Mouse (Mus musculus) layer of hippocampus, postnatal 10 days (tissue): Measurements from ENCODE around the gene Clasp1. TPM values are rescaled to one million over a fixed set of nuclear protein-coding genes. Genes with fewer than 3 reads are reported as not detected.

ENCODE experiments used
- DNase-seq, 2 experiments: peaks; one replicate each; pipeline ENCODE4 v3.0.0; 2021; ENCODE audit warnings: low spot score in 2 of 2
- total RNA-seq, 2 experiments: library from RNA; stranded (reverse); gene quantifications; 2 replicates each; pipeline ENCODE4 v1.2.3; 2021

The Clasp1 gene
- total RNA-seq, 2 experiments from 2014 or later, result 140 to 146 TPM

GRCm38 (mm10) chr1:118448214-118448613, 59.4 kb downstream of the Clasp1 start:
- DNase-seq, result no peak

DNA sequence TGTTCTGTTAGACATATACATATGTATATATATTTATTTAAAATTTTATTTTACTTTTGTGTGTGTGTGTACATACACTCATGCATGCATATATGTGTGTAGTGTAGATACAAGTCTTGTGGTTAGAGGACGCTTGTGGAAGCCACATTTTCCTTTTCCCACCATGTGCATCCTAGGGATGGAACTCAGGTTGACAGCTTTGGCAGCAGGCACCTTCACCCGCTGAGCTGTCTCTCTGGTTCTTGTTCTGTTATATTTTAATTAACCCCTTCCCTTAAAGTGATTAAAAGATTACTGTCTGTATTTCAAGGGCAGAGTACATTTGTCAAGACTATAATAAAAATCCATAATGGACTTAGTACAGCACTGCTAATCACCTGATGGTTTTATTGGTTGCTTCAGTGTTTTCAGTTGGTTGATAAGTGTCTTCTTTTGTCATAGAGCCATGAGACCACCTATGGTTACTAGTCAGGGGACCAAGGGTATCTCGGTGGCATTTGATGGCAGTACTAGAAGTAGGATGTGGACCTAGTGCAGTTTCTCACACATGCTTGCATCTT, 62.1 kb downstream of the Clasp1 start:
- DNase-seq, result no peak

- DNase-seq, result no peak
Measured at GRCm38 (mm10) chr1:118453577-118453976, 64.7 kb downstream of the Clasp1 start.

DNA sequence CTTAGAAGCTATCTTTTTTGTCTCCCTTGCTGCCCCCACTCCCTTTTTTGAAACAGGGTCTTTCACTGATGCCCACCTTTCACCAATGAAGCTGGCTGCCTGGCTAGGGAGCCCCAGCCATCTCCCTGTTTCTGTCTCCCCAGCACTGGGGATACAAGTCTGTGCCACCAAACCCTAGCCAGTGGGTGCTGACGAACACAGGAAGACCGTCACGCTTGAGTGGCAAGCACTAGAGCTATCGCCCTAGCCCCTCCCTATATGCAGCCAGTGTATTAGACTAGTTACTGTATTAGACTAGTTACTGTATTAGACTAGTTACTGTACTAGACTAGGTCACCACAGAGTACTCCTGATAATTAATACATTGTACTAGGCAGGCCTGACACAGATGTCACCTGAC, 66.0 kb downstream of the Clasp1 start:
- DNase-seq, result no peak

DNA sequence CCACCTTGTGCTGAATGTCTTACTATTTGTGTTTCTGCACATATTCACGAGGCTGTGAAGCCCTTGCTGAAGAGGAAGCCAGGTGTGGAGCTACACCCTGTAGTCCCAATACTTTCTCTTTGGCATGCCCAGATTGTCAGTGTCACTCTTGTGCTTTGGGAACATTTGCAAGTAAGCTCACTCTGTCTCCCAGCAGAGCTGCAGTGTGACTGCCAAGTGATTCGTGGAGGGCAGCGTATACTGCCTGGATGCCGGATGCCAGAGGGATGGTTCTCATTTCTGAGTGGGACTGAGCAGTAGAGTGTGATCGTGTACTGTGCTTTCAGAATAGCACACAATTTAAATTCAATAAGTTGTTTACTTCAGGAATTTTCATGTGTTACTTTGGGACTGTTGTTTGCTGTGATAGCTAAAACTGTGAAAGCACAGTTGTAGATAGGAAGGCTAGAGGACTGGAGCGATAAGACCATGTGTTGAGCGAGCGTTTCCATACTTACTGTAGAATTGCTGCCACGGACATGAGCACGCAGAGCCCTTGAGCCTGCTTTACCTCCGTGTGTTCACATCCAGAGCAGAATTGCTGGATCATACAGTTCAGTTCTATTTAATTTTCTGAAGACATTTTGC, 68.5 kb downstream of the Clasp1 start:
- DNase-seq, result peak; percentile 42 to 49

- no peak for DNase-seq
Measured at GRCm38 (mm10) chr1:118457883-118458259, 69.0 kb downstream of the Clasp1 start.

DNA sequence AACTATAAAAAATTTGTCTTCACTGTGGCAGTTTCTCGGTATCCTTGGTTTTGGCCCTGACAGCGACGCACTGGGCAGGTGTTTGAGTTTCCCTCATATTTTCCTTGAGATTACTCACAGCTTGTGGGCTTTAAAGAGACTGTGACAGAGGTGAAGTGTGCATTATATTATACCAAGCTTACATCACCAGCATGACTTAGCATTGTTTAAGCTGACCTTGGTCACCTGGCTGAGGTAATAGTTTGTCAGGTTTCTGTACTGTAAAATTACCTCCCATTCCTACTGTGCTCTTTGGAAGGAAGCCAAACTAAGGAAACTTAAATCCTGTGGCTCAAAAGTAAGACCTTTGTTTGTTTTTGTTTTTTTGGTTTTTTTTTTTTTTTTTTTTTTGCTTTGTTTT, 69.4 kb downstream of the Clasp1 start:
- DNase-seq, result no peak

- DNase-seq, result peak; percentile 84 to 89
Measured at GRCm38 (mm10) chr1:118458963-118459920, 70.4 kb downstream of the Clasp1 start.

GRCm38 (mm10) chr1:118460716-118461115, 71.9 kb downstream of the Clasp1 start:
- DNase-seq, result no peak

GRCm38 (mm10) chr1:118466041-118466440, 77.2 kb downstream of the Clasp1 start:
- DNase-seq, result no peak

DNA sequence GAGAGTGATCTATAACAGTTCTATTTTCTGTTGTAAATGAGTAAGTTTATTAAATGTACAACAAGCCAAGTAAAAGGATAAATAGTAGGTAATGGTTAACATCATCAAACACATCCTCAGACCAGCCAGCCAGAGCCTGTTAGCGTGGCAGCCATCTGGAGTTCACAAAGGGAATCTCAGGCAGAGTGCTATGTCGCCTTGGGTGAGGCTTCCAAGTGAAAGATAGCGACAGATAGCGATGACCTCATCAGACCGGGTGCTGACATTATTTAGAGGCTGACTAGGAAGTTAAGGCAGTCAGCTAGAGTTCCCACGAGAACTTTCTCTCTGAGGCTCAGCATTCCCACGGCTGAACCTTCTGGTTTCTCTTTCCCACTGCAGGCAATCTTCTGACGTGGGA, 83.5 kb downstream of the Clasp1 start:
- DNase-seq, result no peak

DNA sequence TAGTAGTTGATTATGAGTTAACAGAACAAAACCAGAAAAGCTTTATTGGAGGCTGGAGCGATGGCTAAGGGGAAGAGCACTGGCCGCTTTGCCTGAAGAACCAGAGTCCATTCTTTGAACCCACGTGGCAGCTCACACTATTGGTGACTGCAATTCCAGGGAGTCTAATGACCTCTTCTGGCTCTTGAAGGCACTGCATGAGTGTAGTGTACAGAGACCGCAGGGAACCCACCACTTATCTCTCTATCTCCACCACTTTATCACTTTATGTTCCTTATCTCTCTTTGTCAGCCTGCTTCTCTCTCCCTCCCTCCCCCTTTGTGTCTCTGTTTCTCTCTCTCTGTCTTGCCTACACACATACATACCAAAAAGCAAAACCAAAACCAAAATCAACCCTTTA, 88.1 kb downstream of the Clasp1 start:
- DNase-seq, result peak; percentile 56 to 66

- no peak for DNase-seq
Measured at GRCm38 (mm10) chr1:118479246-118479645, 90.4 kb downstream of the Clasp1 start.

- DNase-seq, result no peak
Measured at GRCm38 (mm10) chr1:118480484-118481364, 91.9 kb downstream of the Clasp1 start.

- DNase-seq, result peak in 1 of 2 experiments; percentile 49
Measured at GRCm38 (mm10) chr1:118481365-118481702, 92.5 kb downstream of the Clasp1 start.

GRCm38 (mm10) chr1:118481703-118482102, 92.8 kb downstream of the Clasp1 start:
- no peak for DNase-seq

- no peak for DNase-seq
Measured at GRCm38 (mm10) chr1:118482285-118483019, 93.6 kb downstream of the Clasp1 start.

- no peak for DNase-seq
Measured at GRCm38 (mm10) chr1:118483504-118484096, 94.7 kb downstream of the Clasp1 start.

- DNase-seq, result peak in 1 of 2 experiments; percentile 44
Measured at GRCm38 (mm10) chr1:118485572-118485971, 96.7 kb downstream of the Clasp1 start.

- DNase-seq, result no peak
Measured at GRCm38 (mm10) chr1:118486021-118486420, 97.2 kb downstream of the Clasp1 start.
